Mouse (Mus musculus) naive thymus-derived CD4-positive, alpha-beta T cell, adult 5 months (primary cell): ENCODE measurements around the gene Gm10073. TPM values are rescaled to one million over a fixed set of nuclear protein-coding genes. Genes with fewer than 3 reads are reported as not detected.

Source experiments
- polyA plus RNA-seq: library from polyadenylated mRNA; unstranded; fragments of 100-300 nt; shearing (Covaris generic); gene quantifications from one replicate; pipeline ENCODE4 v1.2.1, GENCODE M21; 2017

Gm10073 gene
- polyA plus RNA-seq, result 6.4 TPM

GRCm38 (mm10) chr8:106573168-106573567, at the start of gene Gm10073:
TSS of gene Gm10073 (minus strand) at chr8:106573461.

GRCm38 (mm10) chr8:106603131-106603819, 30.0 kb upstream of the Gm10073 start, which contains the start of gene Cdh1:
TSS of gene Cdh1 (plus strand) at chr8:106603351.

Other genes with a start within 250 kb of the Gm10073 start
- gene Smpd3, start 235.5 kb downstream of the Gm10073 start, polyA plus RNA-seq, result not detected
- gene Zfp90, start 158.1 kb downstream of the Gm10073 start, polyA plus RNA-seq, result 3.9 TPM
- not detected for gene 6030452D12Rik, start 72.9 kb downstream of the Gm10073 start, polyA plus RNA-seq
- 0.07 TPM for gene Cdh3, start 62.6 kb downstream of the Gm10073 start, polyA plus RNA-seq
- 0.31 TPM for gene Cdh1, start 29.9 kb upstream of the Gm10073 start, polyA plus RNA-seq
- 17.9 TPM for gene Tango6, start 109.6 kb upstream of the Gm10073 start, polyA plus RNA-seq